In the genomic region with DNA sequence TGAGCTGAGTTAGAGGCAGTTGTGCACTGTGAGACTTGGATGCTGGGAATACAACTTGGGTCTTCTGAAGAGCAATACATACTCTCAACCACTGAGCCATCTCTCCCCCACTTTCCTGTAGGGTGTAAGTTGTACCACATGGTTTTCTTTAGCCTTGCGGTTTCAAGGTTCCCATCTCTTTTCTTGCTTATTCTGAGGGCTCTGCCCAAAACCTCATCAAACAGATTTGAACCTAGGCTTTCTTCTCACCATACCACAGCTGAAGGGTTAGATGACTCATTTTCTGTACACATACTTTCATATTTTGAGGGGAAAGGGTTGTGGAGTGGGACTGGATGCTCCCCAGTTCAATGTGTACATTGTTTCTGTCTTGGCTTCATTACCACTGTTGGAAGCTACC, we compare ENCODE assay signal across 19 mouse cellular contexts.
DNase-seq lines count a peak whose midpoint lies in the region; ATAC-seq lines count a peak whose summit lies in the region.
"Had no signal": no experiment of that assay in that cellular context is flagged by ENCODE, and none has a peak within 500 bp of the region (broad histone marks: within the 10 kb centered on the region; RNA-seq: fewer than 3 reads in every experiment).

No protein-coding gene starts in this region.

- DNase-seq in CD4-positive, CD25-positive, alpha-beta regulatory T cell, adult 2 months (ENCODE audit: low read depth, low spot score), result peak; percentile 4
- DNase-seq in 3T3-L1 (ENCODE audit: low read depth, low spot score), result peak; percentile 6
- peak; percentile 10 to 19 for DNase-seq in CD8-positive naive resting alpha-beta T cell, adult 2 months (ENCODE audit: low read depth in 2 of 2, low spot score in 2 of 2)
- peak; percentile 36 for DNase-seq in induced T-regulatory cell, adult 2 months (ENCODE audit: low read depth)
- no peak for DNase-seq in c-Kit-positive CD71-positive TER-119-positive erythroid progenitor cells, embryonic 14.5 days (ENCODE audit: low spot score)
- DNase-seq in heart, adult 9 months (ENCODE audit: low spot score in 2 of 2), result no peak
- DNase-seq in lung, adult 18-20 months, result no peak
- DNase-seq: adrenal gland, adult 8-10 months; adrenal gland, postnatal 25 days; cerebellum, adult 18-20 months; cerebellum, adult 9-10 months; cerebellum, postnatal 14 days; gastrocnemius, postnatal 10 days; gastrocnemius, postnatal 36 days; heart, adult 2 months had no signal

- no peak for ATAC-seq in CD4-positive, CD25-positive, alpha-beta regulatory T cell, adult 4 months
- ATAC-seq: forebrain, embryonic 13.5 days; forebrain, embryonic 16.5 days; intestine, embryonic 15.5 days had no signal

Comparison
In these comparisons a context has a peak if more than half of its experiments do, and no peak if none do; other contexts are left out.
1. DNase-seq: peak in CD4-positive, CD25-positive, alpha-beta regulatory T cell, adult 2 months (single experiment), 3T3-L1 (single experiment), CD8-positive naive resting alpha-beta T cell, adult 2 months (2 of 2) and induced T-regulatory cell, adult 2 months (single experiment); none in c-Kit-positive CD71-positive TER-119-positive erythroid progenitor cells, embryonic 14.5 days (single experiment), heart, adult 9 months (0 of 2) and lung, adult 18-20 months (0 of 2).